Mouse (Mus musculus) cerebellum, postnatal 14 days (tissue): ENCODE results near the gene Racgap1.
A peak's percentile ranks its signal among the peaks of the same experiment; 100 is the strongest.

Experiments
- DNase-seq, 2 experiments: peaks; one replicate each; pipeline ENCODE4 v3.0.0; 2021; ENCODE audit warnings: mixed read lengths in 2 of 2

Racgap1 gene

GRCm38 (mm10) chr15:99651163-99651872 lies at the start of gene Racgap1:
TSS of gene Racgap1 (minus strand) at chr15:99651656.
- DNase-seq: peak; percentile 97 to 98

- peak; percentile 31 to 56 for DNase-seq
These were observed 49.0 kb upstream of the Racgap1 start for GRCm38 (mm10) chr15:99700219-99701106.

GRCm38 (mm10) chr15:99699715-99700114 lies 48.3 kb upstream of the Racgap1 start:
- no peak for DNase-seq

GRCm38 (mm10) chr15:99698533-99699085 lies 47.2 kb upstream of the Racgap1 start:
- no peak for DNase-seq

GRCm38 (mm10) chr15:99697309-99697708 lies 45.9 kb upstream of the Racgap1 start:
- DNase-seq: no peak

- peak in 1 of 2 experiments; percentile 50 for DNase-seq
These were observed 40.5 kb upstream of the Racgap1 start for GRCm38 (mm10) chr15:99691976-99692375.

- peak in 1 of 2 experiments; percentile 18 for DNase-seq
These were observed 39.5 kb upstream of the Racgap1 start for GRCm38 (mm10) chr15:99690924-99691323.

- peak; percentile 79 to 81 for DNase-seq
These were observed 37.3 kb upstream of the Racgap1 start for GRCm38 (mm10) chr15:99688712-99689111.

GRCm38 (mm10) chr15:99684156-99684555 lies 32.7 kb upstream of the Racgap1 start:
- no peak for DNase-seq

- DNase-seq: peak in 1 of 2 experiments; percentile 52
These were observed 31.4 kb upstream of the Racgap1 start for GRCm38 (mm10) chr15:99682880-99683279.

- no peak for DNase-seq
These were observed 27.6 kb upstream of the Racgap1 start for GRCm38 (mm10) chr15:99679008-99679407.

GRCm38 (mm10) chr15:99678063-99678800 lies 26.8 kb upstream of the Racgap1 start:
- peak in 1 of 2 experiments; percentile 71 for DNase-seq

- peak; percentile 61 to 66 for DNase-seq
These were observed 25.6 kb upstream of the Racgap1 start for GRCm38 (mm10) chr15:99677089-99677488.

- no peak for DNase-seq
These were observed 23.4 kb upstream of the Racgap1 start for GRCm38 (mm10) chr15:99674866-99675265.

- DNase-seq: no peak
These were observed 20.3 kb upstream of the Racgap1 start for GRCm38 (mm10) chr15:99671783-99672182.

GRCm38 (mm10) chr15:99670964-99671670 lies 19.7 kb upstream of the Racgap1 start:
- peak; percentile 53 to 66 for DNase-seq

GRCm38 (mm10) chr15:99670154-99670821 lies 18.8 kb upstream of the Racgap1 start, which contains the start of gene Asic1:
TSS of gene Asic1 (plus strand) at chr15:99670368.
- DNase-seq: peak; percentile 78 to 83

GRCm38 (mm10) chr15:99669392-99669791 lies 17.9 kb upstream of the Racgap1 start:
- DNase-seq: peak in 1 of 2 experiments; percentile 37

- DNase-seq: peak; percentile 90 to 91
These were observed 17.4 kb upstream of the Racgap1 start for GRCm38 (mm10) chr15:99668881-99669280.

GRCm38 (mm10) chr15:99667544-99667943 lies 16.1 kb upstream of the Racgap1 start:
- DNase-seq: no peak
